Mouse (Mus musculus): ENCODE results near the gene Pfkfb2. TPM values are rescaled to one million over a fixed set of nuclear protein-coding genes. Genes with fewer than 3 reads are reported as not detected.

Gene Pfkfb2
- total and polyA plus RNA-seq, 2 experiments from 2014 or later = 20.2 to 39.5 TPM

- DNase-seq (no peak), ATAC-seq (no peak)
- no peak overlapping the region for H3K9ac ChIP-seq
- no peaks in the 10 kb centered on the region for H3K27me3 ChIP-seq (ENCODE audit: insufficient read depth, low read length)
- H3K4me1 ChIP-seq (ENCODE audit: insufficient read depth) = no peaks in the 10 kb centered on the region
- H3K4me3 ChIP-seq (ENCODE audit: low read depth, low read length) = no peak overlapping the region
- WGBS = 86% methylated on average over 3 of the region's 3 CpGs
- H3K4me2 ChIP-seq (ENCODE audit: low read depth) = no peak overlapping the region
- no peaks in the 10 kb centered on the region for H3K9me3 ChIP-seq (ENCODE audit: low read length)
- H3K36me3 ChIP-seq (ENCODE audit: insufficient read depth) = no peaks in the 10 kb centered on the region
- no peak overlapping the region for H3K27ac ChIP-seq (ENCODE audit: low read depth, low read length)
- no peak for TF ChIP-seq CTCF (IDR thresholded peaks at IDR 0.05; ENCODE audit: low read depth)
Measured at GRCm38 (mm10) chr1:130738551-130739106, 9.6 kb upstream of the Pfkfb2 start.

GRCm38 (mm10) chr1:130737916-130738315 is 8.9 kb upstream of the Pfkfb2 start:
- TF ChIP-seq CTCF (IDR thresholded peaks at IDR 0.05; ENCODE audit: low read depth) = no peak
- Histone ChIP-seq H3K9ac (no peak overlapping the region), H3K4me3 (ENCODE audit: low read depth, low read length) (no peak overlapping the region), H3K27ac (ENCODE audit: low read depth, low read length) (no peak overlapping the region), H3K9me3 (ENCODE audit: low read length) (no peaks in the 10 kb centered on the region), H3K27me3 (ENCODE audit: insufficient read depth, low read length) (no peaks in the 10 kb centered on the region), H3K4me2 (ENCODE audit: low read depth) (no peak overlapping the region), H3K36me3 (ENCODE audit: insufficient read depth) (no peaks in the 10 kb centered on the region), H3K4me1 (ENCODE audit: insufficient read depth) (no peaks in the 10 kb centered on the region)
- ATAC-seq (no peak), DNase-seq (no peak)
- 87% methylated on average over 7 of the region's 7 CpGs for WGBS

GRCm38 (mm10) chr1:130737411-130737881 is 8.4 kb upstream of the Pfkfb2 start:
- H3K4me3 ChIP-seq (ENCODE audit: low read depth, low read length) = no peak overlapping the region
- no peak overlapping the region for H3K27ac ChIP-seq (ENCODE audit: low read depth, low read length)
- H3K27me3 ChIP-seq (ENCODE audit: insufficient read depth, low read length) = no peaks in the 10 kb centered on the region
- no peaks in the 10 kb centered on the region for H3K9me3 ChIP-seq (ENCODE audit: low read length)
- no peak for DNase-seq
- ATAC-seq = no peak
- no peak overlapping the region for H3K4me2 ChIP-seq (ENCODE audit: low read depth)
- H3K4me1 ChIP-seq (ENCODE audit: insufficient read depth) = no peaks in the 10 kb centered on the region
- no peak overlapping the region for H3K9ac ChIP-seq
- WGBS = 29% methylated on average over 11 of the region's 11 CpGs
- H3K36me3 ChIP-seq (ENCODE audit: insufficient read depth) = no peaks in the 10 kb centered on the region
- TF ChIP-seq CTCF (IDR thresholded peaks at IDR 0.05; ENCODE audit: low read depth) = no peak

- Histone ChIP-seq H3K27me3 (ENCODE audit: insufficient read depth, low read length) (no peaks in the 10 kb centered on the region), H3K4me1 (ENCODE audit: insufficient read depth) (no peaks in the 10 kb centered on the region), H3K36me3 (ENCODE audit: insufficient read depth) (no peaks in the 10 kb centered on the region), H3K4me3 (ENCODE audit: low read depth, low read length) (no peak overlapping the region), H3K9ac (no peak overlapping the region), H3K9me3 (ENCODE audit: low read length) (no peaks in the 10 kb centered on the region), H3K4me2 (ENCODE audit: low read depth) (no peak overlapping the region), H3K27ac (ENCODE audit: low read depth, low read length) (no peak overlapping the region)
- no peak for TF ChIP-seq CTCF (IDR thresholded peaks at IDR 0.05; ENCODE audit: low read depth)
- ATAC-seq (no peak), DNase-seq (no peak)
- WGBS = 77% methylated on average over 8 of the region's 8 CpGs
Measured at GRCm38 (mm10) chr1:130734852-130735251, 5.8 kb upstream of the Pfkfb2 start.

GRCm38 (mm10) chr1:130734452-130734851 is 5.4 kb upstream of the Pfkfb2 start:
- no peak for ATAC-seq
- H3K4me3 ChIP-seq (ENCODE audit: low read depth, low read length) = no peak overlapping the region
- no peak for DNase-seq
- no peak overlapping the region for H3K27ac ChIP-seq (ENCODE audit: low read depth, low read length)
- no peak overlapping the region for H3K9ac ChIP-seq
- no peak for TF ChIP-seq CTCF (IDR thresholded peaks at IDR 0.05; ENCODE audit: low read depth)
- H3K9me3 ChIP-seq (ENCODE audit: low read length) = no peaks in the 10 kb centered on the region
- no peak overlapping the region for H3K4me2 ChIP-seq (ENCODE audit: low read depth)
- H3K36me3 ChIP-seq (ENCODE audit: insufficient read depth) = no peaks in the 10 kb centered on the region
- H3K27me3 ChIP-seq (ENCODE audit: insufficient read depth, low read length) = no peaks in the 10 kb centered on the region
- no peaks in the 10 kb centered on the region for H3K4me1 ChIP-seq (ENCODE audit: insufficient read depth)
- 30% methylated on average over 5 of the region's 5 CpGs for WGBS

- no peak overlapping the region for H3K9ac ChIP-seq
- no peak for DNase-seq
- no peaks in the 10 kb centered on the region for H3K27me3 ChIP-seq (ENCODE audit: insufficient read depth, low read length)
- H3K9me3 ChIP-seq (ENCODE audit: low read length) = no peaks in the 10 kb centered on the region
- H3K4me1 ChIP-seq (ENCODE audit: insufficient read depth) = no peaks in the 10 kb centered on the region
- no peak for ATAC-seq
- no peak overlapping the region for H3K4me2 ChIP-seq (ENCODE audit: low read depth)
- TF ChIP-seq CTCF (IDR thresholded peaks at IDR 0.05; ENCODE audit: low read depth) = no peak
- no peak overlapping the region for H3K27ac ChIP-seq (ENCODE audit: low read depth, low read length)
- H3K36me3 ChIP-seq (ENCODE audit: insufficient read depth) = no peaks in the 10 kb centered on the region
- WGBS = 93% methylated on average over 4 of the region's 4 CpGs
- H3K4me3 ChIP-seq (ENCODE audit: low read depth, low read length) = no peak overlapping the region
Measured at GRCm38 (mm10) chr1:130733671-130734070, 4.6 kb upstream of the Pfkfb2 start.

- Histone ChIP-seq H3K9ac (no peak overlapping the region), H3K4me3 (ENCODE audit: low read depth, low read length) (no peak overlapping the region), H3K27me3 (ENCODE audit: insufficient read depth, low read length) (no peaks in the 10 kb centered on the region), H3K36me3 (ENCODE audit: insufficient read depth) (no peaks in the 10 kb centered on the region), H3K27ac (ENCODE audit: low read depth, low read length) (no peak overlapping the region), H3K9me3 (ENCODE audit: low read length) (no peaks in the 10 kb centered on the region), H3K4me2 (ENCODE audit: low read depth) (no peak overlapping the region), H3K4me1 (ENCODE audit: insufficient read depth) (no peaks in the 10 kb centered on the region)
- WGBS = 95% methylated on average over 13 of the region's 13 CpGs
- TF ChIP-seq CTCF (IDR thresholded peaks at IDR 0.05; ENCODE audit: low read depth) = no peak
- ATAC-seq (no peak), DNase-seq (no peak)
Measured at GRCm38 (mm10) chr1:130732706-130733658, 3.9 kb upstream of the Pfkfb2 start.
